Mouse (Mus musculus): ENCODE measurements at regions not wholly inside any gene's neighbourhood (a gene's known extent, or its start where the extent isn't known, plus 50 kb on each side); places are given as distances from the start of the nearest gene placed in this dataset.

GRCm38 (mm10) chr14:101382838-101383237 is 182.7 kb upstream of the Prr30 start:
- DNase-seq (ENCODE audit: extremely low spot score), result peak; percentile 19

- DNase-seq (ENCODE audit: extremely low spot score), result no peak
These were observed 181.8 kb upstream of the Prr30 start for GRCm38 (mm10) chr14:101381943-101382342.

- no peak for DNase-seq (ENCODE audit: extremely low spot score)
These were observed 179.5 kb upstream of the Prr30 start for GRCm38 (mm10) chr14:101379663-101380006.

GRCm38 (mm10) chr14:101378965-101379662 is 179.0 kb upstream of the Prr30 start:
- DNase-seq (ENCODE audit: extremely low spot score), result peak; percentile 83

- no peak for DNase-seq (ENCODE audit: extremely low spot score)
These were observed 178.4 kb upstream of the Prr30 start for GRCm38 (mm10) chr14:101378545-101378944.

GRCm38 (mm10) chr14:101376690-101377089 is 176.6 kb upstream of the Prr30 start:
- no peak for DNase-seq (ENCODE audit: extremely low spot score)

GRCm38 (mm10) chr14:101375833-101376232 is 175.7 kb upstream of the Prr30 start:
- DNase-seq (ENCODE audit: extremely low spot score), result no peak

- no peak for DNase-seq (ENCODE audit: extremely low spot score)
These were observed 173.7 kb upstream of the Prr30 start for GRCm38 (mm10) chr14:101373864-101374263.

- no peak for DNase-seq (ENCODE audit: extremely low spot score)
These were observed 159.7 kb upstream of the Prr30 start for GRCm38 (mm10) chr14:101359860-101360259.

- no peak for DNase-seq (ENCODE audit: extremely low spot score)
These were observed 152.9 kb upstream of the Prr30 start for GRCm38 (mm10) chr14:101353009-101353378.

- DNase-seq (ENCODE audit: extremely low spot score), result peak; percentile 79
These were observed 152.2 kb upstream of the Prr30 start for GRCm38 (mm10) chr14:101352046-101353008.

GRCm38 (mm10) chr14:101340331-101340730 is 140.2 kb upstream of the Prr30 start:
- no peak for DNase-seq (ENCODE audit: extremely low spot score)

- peak; percentile 15 for DNase-seq (ENCODE audit: extremely low spot score)
These were observed 131.9 kb upstream of the Prr30 start for GRCm38 (mm10) chr14:101332015-101332414.

GRCm38 (mm10) chr14:101327421-101327820 is 127.3 kb upstream of the Prr30 start:
- DNase-seq (ENCODE audit: extremely low spot score), result no peak

- DNase-seq (ENCODE audit: extremely low spot score), result peak; percentile 14
These were observed 126.4 kb upstream of the Prr30 start for GRCm38 (mm10) chr14:101326477-101326941.

GRCm38 (mm10) chr14:101323361-101323760 is 123.2 kb upstream of the Prr30 start:
- DNase-seq (ENCODE audit: extremely low spot score), result no peak

- DNase-seq (ENCODE audit: extremely low spot score), result no peak
These were observed 107.8 kb upstream of the Prr30 start for GRCm38 (mm10) chr14:101307920-101308319.

- no peak for DNase-seq (ENCODE audit: extremely low spot score)
These were observed 104.4 kb upstream of the Prr30 start for GRCm38 (mm10) chr14:101304487-101305032.

- DNase-seq (ENCODE audit: extremely low spot score), result no peak
These were observed 97.7 kb upstream of the Prr30 start for GRCm38 (mm10) chr14:101297841-101298240.

- DNase-seq (ENCODE audit: extremely low spot score), result peak; percentile 45
These were observed 94.6 kb upstream of the Prr30 start for GRCm38 (mm10) chr14:101294693-101295092.

GRCm38 (mm10) chr14:101287755-101288154 is 87.6 kb upstream of the Prr30 start:
- no peak for DNase-seq (ENCODE audit: extremely low spot score)

- no peak for DNase-seq (ENCODE audit: extremely low spot score)
These were observed 69.1 kb upstream of the Prr30 start for GRCm38 (mm10) chr14:101269048-101269789.

All from embryo, embryonic 9.5 days (tissue).